ENCODE assay signal across 12 mouse cellular contexts in the genomic region with DNA sequence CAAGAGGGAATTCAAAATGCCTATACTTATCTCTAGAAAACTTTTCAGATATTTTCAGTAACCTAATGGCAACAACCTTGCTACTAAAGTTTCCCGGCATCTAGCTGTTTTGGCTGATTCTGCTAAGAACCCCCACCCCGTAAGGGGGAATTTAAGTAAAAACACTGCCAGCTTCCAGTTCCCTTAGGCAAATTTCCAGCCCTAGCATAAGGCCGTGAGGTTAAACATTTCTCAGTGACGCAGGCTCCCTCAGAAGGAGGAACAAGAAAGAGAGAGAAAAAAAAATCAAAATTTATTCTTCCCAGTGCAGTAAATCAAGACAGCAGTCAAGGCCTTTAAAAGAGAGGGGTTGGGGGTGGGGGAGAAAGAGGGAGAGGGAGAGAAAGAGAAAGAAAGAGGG.
DNase-seq lines count a peak whose midpoint lies in the region; ATAC-seq and TF ChIP-seq lines count a peak whose summit lies in the region.
"Had no signal": no experiment of that assay in that cellular context is flagged by ENCODE, and none has a peak within 500 bp of the region (broad histone marks: within the 10 kb centered on the region; RNA-seq: fewer than 3 reads in every experiment).

No protein-coding gene starts in this region.

- no peak for TF ChIP-seq CTCF in heart, adult 2 months (IDR thresholded peaks at IDR 0.05)

- H3K79me2 ChIP-seq in heart, adult 2 months (replicated peaks; ENCODE audit: control insufficient read depth, insufficient read depth, low read length): no peaks in the 10 kb centered on the region; the same call in 1 of the 2 replicates

- WGBS in heart, adult 2 months: 66% methylated on average over 4 of the region's 4 CpGs
- 79% methylated on average over 4 of the region's 4 CpGs for WGBS in heart, embryonic 10.5 days
- 41% methylated on average over 4 of the region's 4 CpGs for WGBS in neural tube, embryonic 13.5 days
- 43% methylated on average over 4 of the region's 4 CpGs for WGBS in neural tube, embryonic 15.5 days
- WGBS in kidney, embryonic 16.5 days: 27% methylated on average over 4 of the region's 4 CpGs
- WGBS in stomach, embryonic 15.5 days: 32% methylated on average over 4 of the region's 4 CpGs

- no peaks in the 10 kb centered on the region for H3K27me3 ChIP-seq in heart, adult 2 months (ENCODE audit: control insufficient read depth, insufficient read depth, low read length)
- H3K27me3 ChIP-seq in heart, embryonic 10.5 days (ENCODE audit: insufficient read depth, poor library complexity, severe bottlenecking): no peaks in the 10 kb centered on the region
- H3K27me3 ChIP-seq in neural tube, embryonic 13.5 days: no peaks in the 10 kb centered on the region
- H3K27me3 ChIP-seq in neural tube, embryonic 15.5 days (replicated peaks): no peaks in the 10 kb centered on the region
- H3K27me3 ChIP-seq in kidney, embryonic 16.5 days (ENCODE audit: insufficient read depth, low read length): no peaks in the 10 kb centered on the region
- H3K27me3 ChIP-seq in stomach, embryonic 15.5 days (replicated peaks): no peaks in the 10 kb centered on the region

- H3K4me1 ChIP-seq in heart, adult 2 months (ENCODE audit: control insufficient read depth, insufficient read depth, low read length): peaks cover 13% of the 10 kb centered on the region
- H3K4me1 ChIP-seq in heart, embryonic 10.5 days: peaks cover 24% of the 10 kb centered on the region
- H3K4me1 ChIP-seq in neural tube, embryonic 13.5 days (replicated peaks): peaks cover 33% of the 10 kb centered on the region
- peaks cover 24% of the 10 kb centered on the region for H3K4me1 ChIP-seq in neural tube, embryonic 15.5 days
- H3K4me1 ChIP-seq in kidney, embryonic 16.5 days (ENCODE audit: insufficient read depth, low read length): peaks cover 37% of the 10 kb centered on the region
- peaks cover 23% of the 10 kb centered on the region; the same call in 1 of the 2 replicates for H3K4me1 ChIP-seq in stomach, embryonic 15.5 days

- no peak for DNase-seq in heart, adult 2 months
- no peak for DNase-seq in heart, embryonic 10.5 days (ENCODE audit: low spot score)
- no peak for DNase-seq in right cerebral cortex, postnatal 4 days
- no peak for DNase-seq in layer of hippocampus, adult 8-10 months (ENCODE audit: low spot score in 2 of 2)
- DNase-seq: cerebellum, adult 11-12 months; right cerebral cortex, postnatal 14 days had no signal

- no peak overlapping the region for H3K4me3 ChIP-seq in heart, adult 2 months
- H3K4me3 ChIP-seq in heart, embryonic 10.5 days: no peak overlapping the region
- H3K4me3 ChIP-seq in neural tube, embryonic 13.5 days: no peak overlapping the region
- H3K4me3 ChIP-seq in neural tube, embryonic 15.5 days (replicated peaks): no peak overlapping the region
- no peak overlapping the region for H3K4me3 ChIP-seq in kidney, embryonic 16.5 days (ENCODE audit: low read length)
- H3K4me3 ChIP-seq in stomach, embryonic 15.5 days (replicated peaks): no peak overlapping the region
- H3K4me3 ChIP-seq: myocyte had no signal

- no peak for TF ChIP-seq POLR2A in heart, adult 2 months (IDR thresholded peaks at IDR 0.05; ENCODE audit: insufficient read depth, low read depth, low read length)

- no peak overlapping the region for H3K4me2 ChIP-seq in neural tube, embryonic 13.5 days
- no peak overlapping the region for H3K4me2 ChIP-seq in neural tube, embryonic 15.5 days
- 0 out of 2 replicates have a peak overlapping the region, but pooled peaks have one; percentile 19 for H3K4me2 ChIP-seq in kidney, embryonic 16.5 days (replicated peaks; ENCODE audit: low read depth, low read length)
- no peak overlapping the region for H3K4me2 ChIP-seq in stomach, embryonic 15.5 days

- no peaks in the 10 kb centered on the region for H3K9me3 ChIP-seq in heart, embryonic 10.5 days
- H3K9me3 ChIP-seq in neural tube, embryonic 13.5 days: no peaks in the 10 kb centered on the region
- no peaks in the 10 kb centered on the region for H3K9me3 ChIP-seq in neural tube, embryonic 15.5 days (replicated peaks)
- H3K9me3 ChIP-seq in kidney, embryonic 16.5 days (ENCODE audit: low read length): no peaks in the 10 kb centered on the region
- H3K9me3 ChIP-seq in stomach, embryonic 15.5 days: no peaks in the 10 kb centered on the region

- no peak overlapping the region for H3K9ac ChIP-seq in heart, adult 2 months (ENCODE audit: low read depth, low read length)
- no peak overlapping the region for H3K9ac ChIP-seq in neural tube, embryonic 13.5 days
- no peak overlapping the region for H3K9ac ChIP-seq in neural tube, embryonic 15.5 days (replicated peaks)
- H3K9ac ChIP-seq in kidney, embryonic 16.5 days (replicated peaks; ENCODE audit: low read length): no peak overlapping the region
- H3K9ac ChIP-seq in stomach, embryonic 15.5 days: no peak overlapping the region

- peak overlapping the region; percentile 29 for H3K27ac ChIP-seq in heart, adult 2 months
- no peak overlapping the region for H3K27ac ChIP-seq in heart, embryonic 10.5 days
- 0 out of 2 replicates have a peak overlapping the region, but pooled peaks have one; percentile 43 for H3K27ac ChIP-seq in neural tube, embryonic 13.5 days (replicated peaks)
- H3K27ac ChIP-seq in neural tube, embryonic 15.5 days (replicated peaks): no peak overlapping the region
- peak overlapping the region; percentile 75 for H3K27ac ChIP-seq in kidney, embryonic 16.5 days (ENCODE audit: low read length)
- H3K27ac ChIP-seq in stomach, embryonic 15.5 days: peak overlapping the region; percentile 76

- ATAC-seq in neural tube, embryonic 13.5 days (ENCODE audit: low read depth): no peak
- no peak for ATAC-seq in neural tube, embryonic 15.5 days (ENCODE audit: low FRiP score)
- ATAC-seq in kidney, embryonic 16.5 days (ENCODE audit: low FRiP score, low TSS enrichment): peak; percentile 46; the same call in 1 of the 2 replicates
- ATAC-seq in stomach, embryonic 15.5 days (ENCODE audit: insufficient read depth, low FRiP score, low read depth): no peak
- ATAC-seq: CD4-positive, CD25-positive, alpha-beta regulatory T cell, adult 4 months had no signal

- intact Hi-C loops in heart, adult 2 months (cut with DNase I): no loop called here

- H3K36me3 ChIP-seq in heart, adult 2 months (ENCODE audit: control insufficient read depth, insufficient read depth, low read length): no peaks in the 10 kb centered on the region
- H3K36me3 ChIP-seq in heart, embryonic 10.5 days: no peaks in the 10 kb centered on the region
- H3K36me3 ChIP-seq in neural tube, embryonic 13.5 days: no peaks in the 10 kb centered on the region
- H3K36me3 ChIP-seq in neural tube, embryonic 15.5 days: no peaks in the 10 kb centered on the region
- H3K36me3 ChIP-seq in kidney, embryonic 16.5 days (ENCODE audit: insufficient read depth, low read length): no peaks in the 10 kb centered on the region
- H3K36me3 ChIP-seq in stomach, embryonic 15.5 days: no peaks in the 10 kb centered on the region

- no peak for TF ChIP-seq EP300 in heart, adult 2 months (IDR thresholded peaks at IDR 0.05; ENCODE audit: insufficient read depth, low read depth, low read length)

Comparison
In these comparisons a context has a peak if more than half of its experiments do, and no peak if none do; other contexts are left out.
1. H3K27ac ChIP-seq: peak in heart, adult 2 months (single experiment), neural tube, embryonic 13.5 days (single experiment), kidney, embryonic 16.5 days (single experiment) and stomach, embryonic 15.5 days (single experiment); none in heart, embryonic 10.5 days (single experiment) and neural tube, embryonic 15.5 days (single experiment).